Mouse (Mus musculus) gastrocnemius, adult 18-20 months (tissue): Measurements from ENCODE around the gene Hist3h2ba. TPM values are rescaled to one million over a fixed set of nuclear protein-coding genes. Genes with fewer than 3 reads are reported as not detected.

Experiments
- DNase-seq: peaks from one replicate; pipeline ENCODE4 v3.0.0; 2021; ENCODE audit warnings: low spot score
- microRNA-seq: library from miRNA; unstranded; fragments of <30 nt; microRNA quantifications from one replicate; pipeline ENCODE4 v1.2.0, GENCODE M21; 2021
- total RNA-seq, 2 experiments: library from RNA; stranded (reverse); gene quantifications; 2 replicates each; pipeline ENCODE4 v1.2.3; 2021

Hist3h2ba gene
- total RNA-seq, 2 experiments from 2014 or later = 0.62 to 0.97 TPM

- DNase-seq = no peak
These were observed 35.9 kb downstream of the Hist3h2ba start for GRCm38 (mm10) chr11:58984657-58985056.

DNA sequence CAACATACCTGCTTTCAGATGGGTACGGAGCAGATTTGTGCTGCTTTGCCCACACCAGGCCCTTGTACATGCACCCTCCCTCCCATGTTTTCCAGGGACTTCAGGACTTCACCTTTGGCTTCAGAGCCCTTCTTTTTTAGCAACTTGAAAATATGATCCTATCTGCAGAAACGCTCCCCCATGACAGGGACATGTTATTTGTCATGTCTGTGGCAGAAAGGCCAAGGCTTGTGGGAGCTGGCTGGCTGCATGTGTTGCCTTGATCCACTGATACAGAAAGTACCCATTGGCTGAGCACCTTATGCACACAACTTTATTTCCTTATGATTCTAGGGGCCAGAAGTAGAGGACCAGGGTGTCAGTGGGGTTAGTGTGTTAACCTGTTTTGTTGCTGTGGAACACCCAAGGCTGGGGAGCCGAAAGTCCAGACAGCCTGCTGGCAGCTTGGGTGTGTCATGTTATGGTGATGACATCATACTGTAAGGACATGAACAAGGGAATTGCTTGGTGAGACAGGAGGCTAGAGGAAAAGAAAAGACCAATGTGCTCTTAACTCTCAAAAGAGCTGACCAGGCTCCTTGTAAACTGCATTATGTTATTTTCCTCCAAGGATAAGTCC, 36.7 kb downstream of the Hist3h2ba start:
- DNase-seq = no peak

GRCm38 (mm10) chr11:58989166-58989565, 40.4 kb downstream of the Hist3h2ba start:
- no peak for DNase-seq

GRCm38 (mm10) chr11:58990141-58990540, 41.4 kb downstream of the Hist3h2ba start:
- DNase-seq = no peak

DNA sequence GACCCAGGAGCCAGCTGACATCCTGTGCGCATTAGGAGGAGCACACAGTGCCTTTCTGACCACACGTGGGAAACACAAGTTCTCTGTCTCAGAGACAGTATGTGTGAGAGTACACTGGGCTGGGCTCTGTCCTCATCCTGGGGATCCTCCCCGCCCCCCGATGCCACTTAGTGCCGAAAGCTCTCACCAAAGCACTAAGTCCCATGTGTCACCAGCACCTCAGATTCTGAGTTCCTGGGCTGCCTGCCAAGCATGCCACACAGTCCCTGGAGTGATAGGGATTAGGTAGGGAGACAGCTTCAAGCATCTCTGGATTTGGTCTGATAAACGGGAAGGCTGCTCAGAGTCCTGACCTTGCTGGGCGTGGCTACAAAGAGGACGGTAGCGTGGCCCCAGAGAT, 42.1 kb downstream of the Hist3h2ba start:
- DNase-seq = no peak

DNA sequence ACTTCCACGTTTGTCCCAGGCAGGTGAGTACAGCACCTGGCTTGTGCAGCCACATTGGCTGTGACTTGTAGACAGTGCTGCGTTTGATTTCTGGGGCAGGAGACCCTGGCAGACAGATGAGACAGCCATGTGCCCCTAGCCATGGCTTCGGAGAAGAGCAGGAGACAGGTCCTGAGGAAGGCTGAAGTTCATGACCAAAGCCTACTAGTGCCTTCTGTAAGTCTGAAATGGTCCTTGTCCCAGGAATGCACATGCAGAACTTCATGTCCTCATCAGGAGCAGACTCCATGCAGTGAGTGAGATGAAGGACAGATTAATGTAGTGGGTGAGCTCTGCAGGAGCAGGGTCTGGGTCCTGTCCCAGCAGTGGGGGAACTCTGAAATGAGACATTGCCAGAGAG, 43.2 kb downstream of the Hist3h2ba start:
- DNase-seq = no peak

DNA sequence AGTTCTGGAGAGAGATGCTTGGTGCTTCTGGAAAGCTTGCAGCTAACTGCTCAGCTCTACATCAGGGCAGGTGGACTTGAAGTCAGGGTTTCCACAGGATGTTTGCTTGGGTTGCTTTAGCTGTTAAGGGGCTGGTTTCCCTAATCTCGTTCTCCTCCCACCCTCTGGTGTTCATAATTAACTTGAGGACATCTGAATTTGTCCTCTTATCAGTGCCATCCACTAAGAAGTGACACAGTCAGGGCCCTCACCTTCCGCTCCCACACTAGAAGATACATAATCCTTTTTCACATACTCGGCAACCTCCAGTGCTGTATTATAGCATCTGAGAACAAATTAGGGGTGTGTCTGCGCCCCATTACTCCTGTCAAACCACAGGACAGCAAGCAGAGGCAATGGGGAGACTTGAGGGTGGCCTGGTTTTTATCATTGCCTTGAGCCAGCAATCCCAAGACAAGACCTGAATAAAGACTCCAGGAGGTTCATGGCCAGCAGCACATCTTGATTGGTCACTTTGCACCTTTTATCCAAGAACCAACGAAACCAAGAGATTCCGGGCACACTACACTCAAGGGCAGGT, 44.5 kb downstream of the Hist3h2ba start:
- no peak for DNase-seq

GRCm38 (mm10) chr11:58994337-58994826, 45.7 kb downstream of the Hist3h2ba start:
- DNase-seq = no peak

DNA sequence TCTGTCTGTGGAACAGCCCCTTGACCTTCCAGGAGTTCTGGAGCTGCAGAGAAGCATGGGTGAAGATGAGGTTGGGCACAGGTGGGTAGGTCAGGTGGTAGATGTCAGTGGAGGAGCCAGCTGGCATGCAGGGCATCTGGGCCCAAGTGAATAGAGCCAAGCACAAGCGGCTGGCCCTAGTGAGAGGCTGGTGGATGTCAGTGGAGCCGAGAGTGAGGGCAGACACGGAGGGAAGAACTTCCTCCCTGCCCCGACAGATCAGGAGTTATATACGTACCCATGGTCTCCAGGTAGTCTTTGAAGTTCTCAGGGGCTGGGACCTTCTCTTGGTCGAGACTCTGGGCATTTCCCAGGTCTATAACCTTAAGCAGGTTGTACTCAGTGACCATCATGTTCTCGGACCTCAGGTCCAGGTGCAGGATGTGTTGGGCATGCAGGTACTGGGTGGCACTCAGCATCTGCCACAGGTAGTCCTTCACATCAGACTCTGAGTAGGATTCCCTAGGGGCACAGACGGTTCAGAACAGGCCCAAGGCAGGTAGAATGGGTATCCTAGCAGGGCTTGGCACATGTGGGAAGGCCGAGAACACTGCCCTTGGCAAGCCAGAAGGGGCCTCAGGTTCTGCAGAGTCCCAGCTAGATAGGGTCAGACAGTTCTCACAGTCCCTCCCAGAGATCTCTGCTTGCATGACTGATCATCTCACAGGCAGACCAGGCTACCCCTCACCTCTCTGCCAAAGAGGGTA, 46.5 kb downstream of the Hist3h2ba start:
- no peak for DNase-seq

- DNase-seq = no peak
These were observed 47.2 kb downstream of the Hist3h2ba start for GRCm38 (mm10) chr11:58995807-58996370.

DNA sequence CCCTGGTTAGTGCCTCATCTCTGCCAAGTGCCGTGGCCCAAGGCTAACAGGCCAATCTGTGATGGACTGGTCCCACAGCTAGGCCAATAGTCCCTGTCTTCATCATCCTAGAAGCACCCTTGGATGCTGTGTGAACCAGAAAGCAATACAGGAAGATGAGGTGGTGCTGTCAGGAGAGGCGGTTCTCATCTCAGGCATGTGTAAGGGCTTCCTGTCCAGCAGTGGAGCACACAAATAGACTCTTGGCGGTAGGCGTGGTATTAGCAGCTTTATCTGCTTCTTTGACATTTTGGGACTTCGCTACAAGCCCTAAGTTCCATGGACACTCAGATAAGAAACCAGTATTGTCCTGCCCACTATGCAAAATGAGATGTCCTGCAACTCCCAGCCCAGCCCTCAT, 48.8 kb downstream of the Hist3h2ba start:
- DNase-seq = no peak

Small RNA genes lying within 50 kb of the gene (microRNA-seq; reads per million reads assigned to microRNA genes)
- gene Gm44313 = not detected

Other genes starting within 250 kb of the Hist3h2ba start
- not detected for gene Olfr319, start 249.8 kb upstream of the Hist3h2ba start, total RNA-seq
- gene Olfr318, start 224.9 kb upstream of the Hist3h2ba start, total RNA-seq = not detected
- gene Olfr317, start 209.7 kb upstream of the Hist3h2ba start, total RNA-seq = not detected
- gene Olfr316, start 196.2 kb upstream of the Hist3h2ba start, total RNA-seq = not detected
- not detected for gene Olfr315, start 175.7 kb upstream of the Hist3h2ba start, total RNA-seq
- not detected for gene Olfr314, start 166.0 kb upstream of the Hist3h2ba start, total RNA-seq
- not detected for gene Fam183b, start 147.0 kb upstream of the Hist3h2ba start, total RNA-seq
- not detected for gene Olfr313, start 133.9 kb upstream of the Hist3h2ba start, total RNA-seq
- not detected for gene Olfr312, start 119.7 kb upstream of the Hist3h2ba start, total RNA-seq
- gene Olfr311, start 109.7 kb upstream of the Hist3h2ba start, total RNA-seq = not detected
- under 1 TPM; 0.78 TPM for gene Gm12258, start 101.8 kb upstream of the Hist3h2ba start, total RNA-seq
- 1 to 10 TPM in 1 of 2 experiments, under 1 TPM in 1; 0.82 to 1.2 TPM for gene 2810021J22Rik, start 81.7 kb upstream of the Hist3h2ba start, total RNA-seq
- 1 to 10 TPM; 2.8 to 3.1 TPM for gene Zfp39, start 44.7 kb upstream of the Hist3h2ba start, total RNA-seq
- gene Btnl10, start 31.0 kb upstream of the Hist3h2ba start, total RNA-seq = not detected
- 10 to 100 TPM; 88.8 to 90.3 TPM for gene Rnf187, start 10.0 kb upstream of the Hist3h2ba start, total RNA-seq
- gene Hist3h2a, start 5.8 kb downstream of the Hist3h2ba start, total RNA-seq = 10 to 100 TPM in 1 of 2 experiments, 1 to 10 TPM in 1; 9.1 to 11.1 TPM
- gene Trim17, start 5.8 kb downstream of the Hist3h2ba start, total RNA-seq = under 1 TPM; 0.31 to 0.41 TPM
- 1 to 10 TPM; 5.9 to 6.5 TPM for gene Trim11, start 29.2 kb downstream of the Hist3h2ba start, total RNA-seq
- 1,000 to 10,000 TPM; 1,684 to 1,873 TPM for gene Obscn, start 187.5 kb downstream of the Hist3h2ba start, total RNA-seq
- 1 to 10 TPM; 6.9 to 7.2 TPM for gene Iba57, start 214.8 kb downstream of the Hist3h2ba start, total RNA-seq
- under 1 TPM; 0.23 to 0.33 TPM for gene Gjc2, start 234.3 kb downstream of the Hist3h2ba start, total RNA-seq
- gene Guk1, start 243.3 kb downstream of the Hist3h2ba start, total RNA-seq = 10 to 100 TPM; 32.9 to 38.0 TPM